24 mouse cellular contexts compared by ENCODE assay signal in genomic region chr1:77847766-77848615, GRCm38 (mm10).
DNase-seq lines count a peak whose midpoint lies in the region; ATAC-seq and TF ChIP-seq lines count a peak whose summit lies in the region.
"Had no signal": no experiment of that assay in that cellular context is flagged by ENCODE, and none has a peak within 500 bp of the region (broad histone marks: within the 10 kb centered on the region; RNA-seq: fewer than 3 reads in every experiment).

No protein-coding gene starts in this region.

- no peaks in the 10 kb centered on the region for H3K36me3 ChIP-seq in hindbrain, embryonic 12.5 days
- no peaks in the 10 kb centered on the region for H3K36me3 ChIP-seq in hindbrain, postnatal 0 days (ENCODE audit: insufficient read depth, low read length)
- no peaks in the 10 kb centered on the region for H3K36me3 ChIP-seq in neural tube, embryonic 15.5 days
- H3K36me3 ChIP-seq: forebrain, embryonic 12.5 days; limb, embryonic 15.5 days; lung, embryonic 15.5 days; midbrain, embryonic 15.5 days had no signal

- H3K4me1 ChIP-seq in cerebellum, adult 2 months (ENCODE audit: control insufficient read depth, insufficient read depth, low read length), result no peaks in the 10 kb centered on the region
- H3K4me1 ChIP-seq in hindbrain, embryonic 12.5 days, result peaks cover 16% of the 10 kb centered on the region
- no peaks in the 10 kb centered on the region; the same call in 1 of the 2 replicates for H3K4me1 ChIP-seq in hindbrain, postnatal 0 days (ENCODE audit: insufficient read depth, low read length)
- peaks cover 17% of the 10 kb centered on the region for H3K4me1 ChIP-seq in neural tube, embryonic 15.5 days
- H3K4me1 ChIP-seq: lung, embryonic 15.5 days; megakaryocyte, embryonic 14.5 days had no signal

- no peaks in the 10 kb centered on the region for H3K9me3 ChIP-seq in hindbrain, embryonic 12.5 days (replicated peaks)
- no peaks in the 10 kb centered on the region for H3K9me3 ChIP-seq in hindbrain, postnatal 0 days (ENCODE audit: low read length)
- no peaks in the 10 kb centered on the region for H3K9me3 ChIP-seq in neural tube, embryonic 15.5 days (replicated peaks)
- H3K9me3 ChIP-seq: forebrain, embryonic 12.5 days; limb, embryonic 15.5 days; lung, embryonic 15.5 days; midbrain, embryonic 15.5 days had no signal

- no peak overlapping the region for H3K9ac ChIP-seq in hindbrain, embryonic 12.5 days
- H3K9ac ChIP-seq in hindbrain, postnatal 0 days (replicated peaks; ENCODE audit: low read length), result no peak overlapping the region
- H3K9ac ChIP-seq in neural tube, embryonic 15.5 days (replicated peaks), result no peak overlapping the region
- H3K9ac ChIP-seq: forebrain, embryonic 12.5 days; limb, embryonic 15.5 days; liver, embryonic 14.5 days; lung, embryonic 15.5 days; midbrain, embryonic 15.5 days had no signal

- no peak for TF ChIP-seq POLR2A in cerebellum, adult 2 months (IDR thresholded peaks at IDR 0.05; ENCODE audit: borderline replicate concordance, insufficient read depth, low read length)

- H3K27ac ChIP-seq in cerebellum, adult 2 months (ENCODE audit: insufficient read depth, low read length), result no peak overlapping the region
- H3K27ac ChIP-seq in hindbrain, embryonic 12.5 days, result peak overlapping the region; percentile 8; the same call in 1 of the 2 replicates
- no peak overlapping the region for H3K27ac ChIP-seq in hindbrain, postnatal 0 days
- H3K27ac ChIP-seq in neural tube, embryonic 15.5 days (replicated peaks), result 0 out of 2 replicates have a peak overlapping the region, but pooled peaks have one; percentile 41
- H3K27ac ChIP-seq: forebrain, embryonic 12.5 days; limb, embryonic 15.5 days; liver, embryonic 14.5 days; lung, embryonic 15.5 days; midbrain, embryonic 15.5 days had no signal

- no peak overlapping the region for H3K4me3 ChIP-seq in cerebellum, adult 2 months (replicated peaks; ENCODE audit: insufficient read depth, low read depth, low read length)
- H3K4me3 ChIP-seq in hindbrain, embryonic 12.5 days, result no peak overlapping the region
- no peak overlapping the region for H3K4me3 ChIP-seq in hindbrain, postnatal 0 days (ENCODE audit: low read length)
- H3K4me3 ChIP-seq in neural tube, embryonic 15.5 days (replicated peaks), result no peak overlapping the region
- H3K4me3 ChIP-seq: forebrain, embryonic 12.5 days; limb, embryonic 15.5 days; lung, embryonic 15.5 days; megakaryocyte, embryonic 14.5 days; midbrain, embryonic 15.5 days had no signal

- peak; percentile 20 to 46 for DNase-seq in cerebellum, postnatal 10 days
- DNase-seq in cerebellum, adult 2 months, result no peak
- DNase-seq in hindbrain, postnatal 0 days (ENCODE audit: low spot score), result no peak
- DNase-seq in NIH3T3 (ENCODE audit: low read depth), result peak; percentile 68
- DNase-seq in spleen, postnatal 10 days (ENCODE audit: low spot score in 2 of 2), result no peak
- no peak for DNase-seq in thymus, postnatal 0 days (ENCODE audit: low spot score)
- DNase-seq: adrenal gland, adult 2 months; cerebellum, adult 9-10 months; kidney, adult 11 months; kidney, postnatal 4 days; lung, postnatal 36 days; right cerebral cortex, adult 18-20 months; right cerebral cortex, postnatal 4 days; thymus, adult 18-20 months; thymus, postnatal 4 days had no signal

- ATAC-seq in hindbrain, embryonic 12.5 days (ENCODE audit: low FRiP score), result no peak
- ATAC-seq in hindbrain, postnatal 0 days, result no peak
- no peak for ATAC-seq in neural tube, embryonic 15.5 days (ENCODE audit: low FRiP score)
- ATAC-seq: CD4-positive, CD25-positive, alpha-beta regulatory T cell, adult 4 months; midbrain, embryonic 15.5 days had no signal

- no peaks in the 10 kb centered on the region for H3K27me3 ChIP-seq in cerebellum, adult 2 months (ENCODE audit: control insufficient read depth, insufficient read depth, low read length)
- H3K27me3 ChIP-seq in hindbrain, embryonic 12.5 days, result no peaks in the 10 kb centered on the region
- H3K27me3 ChIP-seq in hindbrain, postnatal 0 days (ENCODE audit: insufficient read depth, low read length), result no peaks in the 10 kb centered on the region
- no peaks in the 10 kb centered on the region for H3K27me3 ChIP-seq in neural tube, embryonic 15.5 days (replicated peaks)
- H3K27me3 ChIP-seq: forebrain, embryonic 12.5 days; limb, embryonic 15.5 days; lung, embryonic 15.5 days; megakaryocyte, embryonic 14.5 days; midbrain, embryonic 15.5 days had no signal

- no peak for TF ChIP-seq CTCF in cerebellum, adult 2 months (IDR thresholded peaks at IDR 0.05; ENCODE audit: borderline replicate concordance, insufficient read depth, low read depth, low read length)
- no peak for TF ChIP-seq CTCF in hindbrain, postnatal 0 days (IDR thresholded peaks at IDR 0.05; ENCODE audit: low read depth)

- WGBS in cerebellum, adult 2 months, result 58% methylated on average over 9 of the region's 9 CpGs
- WGBS in hindbrain, embryonic 12.5 days, result 70% methylated on average over 9 of the region's 9 CpGs
- 58% methylated on average over 9 of the region's 9 CpGs for WGBS in hindbrain, postnatal 0 days
- WGBS in neural tube, embryonic 15.5 days, result 41% methylated on average over 9 of the region's 9 CpGs

- no peak overlapping the region for H3K4me2 ChIP-seq in hindbrain, embryonic 12.5 days (replicated peaks)
- H3K4me2 ChIP-seq in hindbrain, postnatal 0 days (ENCODE audit: low read depth, low read length), result no peak overlapping the region
- no peak overlapping the region for H3K4me2 ChIP-seq in neural tube, embryonic 15.5 days
- H3K4me2 ChIP-seq: forebrain, embryonic 12.5 days; limb, embryonic 15.5 days; lung, embryonic 15.5 days; midbrain, embryonic 15.5 days had no signal

Comparison
In these comparisons a context has a peak if more than half of its experiments do, and no peak if none do; other contexts are left out.
1. DNase-seq: peak in cerebellum, postnatal 10 days (2 of 2) and NIH3T3 (single experiment); none in cerebellum, adult 2 months (0 of 2), hindbrain, postnatal 0 days (single experiment), spleen, postnatal 10 days (0 of 2) and thymus, postnatal 0 days (single experiment).
2. H3K27ac ChIP-seq: peak in hindbrain, embryonic 12.5 days (single experiment) and neural tube, embryonic 15.5 days (single experiment); none in cerebellum, adult 2 months (single experiment) and hindbrain, postnatal 0 days (single experiment).